Mouse (Mus musculus) left cerebral cortex, postnatal 10 days (tissue): ENCODE measurements around the gene Usp30. TPM values are rescaled to one million over a fixed set of nuclear protein-coding genes. Genes with fewer than 3 reads are reported as not detected.

Experiments
- DNase-seq, 2 experiments: peaks; one replicate each; pipeline ENCODE4 v3.0.0; 2021 to 2022; ENCODE audit warnings: low spot score in 2 of 2, mixed read lengths in 1 of 2; ENCODE audit errors: extremely low spot score in 1 of 2
- intact Hi-C: fragments of 180-260 bp; cut with DNase I; formaldehyde crosslinking; loops from one replicate; pipeline ENCODE4 v1.15.1; 2025
- total RNA-seq, 2 experiments: library from RNA; stranded (reverse); gene quantifications; 2 replicates each; pipeline ENCODE4 v1.2.3; 2021

Usp30 gene
- total RNA-seq, 2 experiments from 2014 or later, result 30.9 to 31.5 TPM

DNA sequence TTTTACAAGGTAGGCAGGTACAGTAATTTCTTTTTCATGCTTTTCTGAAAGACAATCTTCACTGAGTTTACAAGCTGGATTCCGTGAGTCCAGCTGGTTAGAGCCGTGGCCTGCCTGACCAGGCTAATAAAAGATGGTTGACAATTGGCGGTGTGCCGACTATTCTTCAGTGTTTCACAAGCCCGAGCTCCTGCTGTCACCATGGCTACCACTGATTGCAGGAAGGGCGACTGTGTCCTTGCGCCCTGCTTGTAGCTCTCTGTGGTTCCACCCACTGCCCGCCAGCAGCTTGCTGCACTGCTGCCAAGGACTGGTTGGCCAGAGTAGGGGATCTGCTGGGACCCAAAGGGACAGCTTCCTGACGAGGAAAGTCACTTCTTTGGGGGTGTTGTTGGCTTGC is 73.9 kb downstream of the Usp30 start:
- DNase-seq, result peak; percentile 89 to 94
- intact Hi-C loops, result no loop called here

- intact Hi-C loops, result no loop called here
- peak in 1 of 2 experiments; percentile 40 for DNase-seq
Measured at GRCm38 (mm10) chr5:114146028-114146888, 81.0 kb downstream of the Usp30 start, which contains the start of gene Acacb. Gene Acacb, plus strand, starts transcription at chr5:114146535.

DNA sequence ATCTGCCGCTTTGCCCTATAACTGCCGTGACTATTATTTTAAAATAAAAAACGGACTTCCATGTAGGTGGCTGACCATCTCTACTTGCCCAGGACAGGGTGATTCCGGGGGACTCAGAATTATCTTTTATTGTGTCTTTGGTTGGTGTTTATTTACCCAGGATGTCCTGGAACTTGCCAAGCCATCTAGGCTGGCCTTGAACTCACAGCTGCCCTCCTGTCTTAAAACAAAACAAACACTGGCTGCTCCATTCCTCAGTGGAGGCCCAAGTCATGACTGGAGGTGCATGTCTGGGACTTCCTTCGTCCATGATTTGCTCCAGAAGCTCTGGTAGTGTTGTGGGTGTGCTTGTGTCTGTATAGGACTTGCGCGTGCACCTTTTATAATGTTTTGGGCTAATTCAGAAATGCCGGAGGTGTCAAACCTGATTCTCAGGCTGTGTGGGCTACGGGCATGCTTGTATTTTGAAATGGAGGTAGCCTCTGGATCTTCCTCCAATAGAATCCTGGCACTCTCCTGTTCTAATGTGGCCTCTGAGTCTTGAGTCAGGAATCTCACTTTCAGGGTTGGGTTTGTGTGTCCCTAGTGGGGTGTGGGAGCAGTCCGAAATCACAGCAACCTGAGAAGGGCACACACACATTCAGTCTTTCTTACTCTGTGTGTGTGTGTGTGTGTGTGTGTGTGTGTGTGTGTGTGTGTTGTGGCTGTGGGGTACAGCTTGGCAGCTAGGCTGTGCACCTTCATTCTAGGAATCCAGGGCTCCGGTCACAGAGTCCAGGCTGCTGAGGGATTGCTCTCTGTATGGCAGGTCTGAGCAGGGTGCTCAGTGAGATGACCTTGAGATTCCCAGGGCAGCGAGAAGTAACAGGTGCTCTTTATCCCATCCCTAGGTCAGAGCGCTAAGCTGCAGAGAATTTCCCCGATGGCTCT is 82.0 kb downstream of the Usp30 start:
- no peak for DNase-seq
- intact Hi-C loops, result no loop called here

DNA sequence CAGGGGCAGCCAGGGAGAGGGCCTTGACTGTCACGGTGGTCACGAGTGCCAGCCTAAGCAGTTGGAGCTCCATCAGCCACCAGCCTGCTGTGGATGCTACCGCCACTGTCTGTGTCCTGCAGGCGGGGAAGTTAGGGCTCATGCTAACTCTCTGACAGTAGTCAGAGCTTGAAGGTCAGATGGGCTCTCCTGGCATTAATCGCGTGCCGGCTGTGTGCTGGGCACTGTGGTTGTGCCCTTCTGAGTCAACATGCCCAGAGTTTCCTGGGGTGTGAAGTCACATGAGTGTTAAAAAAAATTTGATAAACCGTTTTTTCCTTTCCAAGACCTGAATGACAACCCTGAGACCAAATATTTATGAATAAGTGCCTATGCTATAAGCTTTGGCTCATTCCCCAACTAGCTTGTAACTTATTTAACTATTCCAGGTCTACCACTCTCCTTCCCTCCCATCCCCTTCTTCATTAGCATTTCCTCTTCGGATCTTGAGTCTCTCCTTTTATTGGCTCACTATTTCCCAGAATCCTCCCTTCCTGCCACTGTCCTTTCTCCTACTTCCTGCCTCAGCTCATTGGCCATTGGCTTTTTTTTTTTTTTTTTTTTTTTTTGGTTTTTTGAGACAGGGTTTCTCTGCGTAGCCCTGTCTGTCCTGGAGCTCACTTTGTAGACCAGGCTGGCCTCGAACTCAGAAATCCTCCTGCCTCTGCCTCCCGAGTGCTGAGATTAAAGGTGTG is 87.3 kb downstream of the Usp30 start:
- no peak for DNase-seq
- intact Hi-C loops, result no loop called here

- DNase-seq, result no peak
- intact Hi-C loops, result no loop called here
Measured at GRCm38 (mm10) chr5:114153490-114153889, 88.2 kb downstream of the Usp30 start.

DNA sequence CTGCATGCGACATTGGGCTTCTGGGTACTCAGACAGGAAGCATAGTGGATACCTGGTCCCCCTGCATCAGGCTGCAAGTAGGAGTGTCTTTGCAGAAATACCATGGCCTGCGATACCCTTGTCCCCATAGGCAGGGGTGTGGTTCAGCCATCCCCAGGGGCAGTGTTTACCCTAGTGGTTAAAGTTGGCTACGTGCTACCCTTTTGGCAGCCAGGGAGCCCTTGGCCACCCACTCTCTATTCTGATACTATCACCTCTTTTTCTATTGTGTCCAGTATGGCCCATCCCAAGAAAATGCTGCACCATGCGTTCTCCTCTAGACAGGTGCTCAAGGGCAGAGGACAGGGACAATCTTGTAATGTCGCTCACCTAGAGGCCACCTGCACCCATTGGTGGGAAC is 89.5 kb downstream of the Usp30 start:
- DNase-seq, result no peak
- intact Hi-C loops, result no loop called here

DNA sequence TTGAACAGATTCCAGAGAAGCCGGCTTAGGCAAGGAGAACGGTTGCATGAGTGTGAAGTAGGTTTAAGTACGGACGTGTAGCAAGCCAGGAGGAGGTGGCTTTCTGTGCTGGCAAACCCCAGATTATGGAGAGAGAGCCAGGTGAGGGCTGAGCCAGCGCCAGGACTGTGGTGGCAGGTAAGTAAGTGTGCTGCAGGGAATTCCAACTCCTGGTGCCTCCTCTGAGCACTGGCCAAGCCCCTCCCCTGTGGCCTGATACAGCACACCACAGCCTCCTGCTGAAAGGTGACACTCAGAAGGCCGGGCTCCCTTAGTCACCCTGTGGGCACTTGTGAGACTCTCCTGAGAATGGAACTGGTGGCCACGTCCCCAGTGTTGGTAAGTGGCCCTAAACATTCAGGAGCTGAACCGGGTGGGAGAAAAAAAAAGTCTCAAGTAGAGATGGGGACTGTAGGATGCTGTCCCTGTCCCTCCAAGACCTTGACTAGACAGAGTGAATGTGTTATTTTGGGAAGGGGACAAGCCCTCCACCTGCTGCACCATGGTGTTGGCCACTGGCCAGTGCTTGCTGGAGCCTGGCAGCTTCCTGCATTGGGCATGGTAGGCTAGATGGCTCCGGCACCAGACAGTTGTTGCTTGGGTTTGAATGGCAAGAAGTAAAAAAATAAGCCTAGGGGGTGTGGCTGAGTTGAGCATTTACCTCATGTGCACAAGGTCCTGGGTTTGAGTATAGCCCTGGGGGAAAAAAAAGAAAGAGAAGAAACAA is 90.1 kb downstream of the Usp30 start:
- no peak for DNase-seq
- intact Hi-C loops, result no loop called here

DNA sequence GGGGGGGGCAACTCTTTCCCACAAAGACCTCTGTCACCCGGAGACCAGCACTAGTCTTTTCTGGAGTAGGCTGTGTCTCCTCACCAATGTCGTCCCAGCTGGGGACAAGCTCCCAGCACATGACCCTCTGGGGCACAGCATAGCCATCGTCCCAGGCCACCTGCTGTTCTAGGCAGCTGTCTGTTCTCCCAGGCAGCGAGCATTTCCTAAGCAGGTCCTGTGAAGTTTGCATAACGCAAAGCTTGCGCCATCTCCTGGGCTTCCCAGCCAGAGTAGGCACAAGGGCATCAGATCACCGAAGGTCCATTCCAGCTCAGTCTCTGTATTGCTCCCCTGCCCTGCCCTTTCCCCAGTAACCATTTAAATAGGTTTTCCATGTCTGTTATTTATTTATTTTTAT is 92.0 kb downstream of the Usp30 start:
- intact Hi-C loops, result no loop called here
- DNase-seq, result no peak

- intact Hi-C loops, result loop anchor here (10.0 kb wide), 1 partner anchor 143 kb away; no protein-coding TSS in a partner anchor
- no peak for DNase-seq
Measured at GRCm38 (mm10) chr5:114161424-114161823, 96.2 kb downstream of the Usp30 start.

DNA sequence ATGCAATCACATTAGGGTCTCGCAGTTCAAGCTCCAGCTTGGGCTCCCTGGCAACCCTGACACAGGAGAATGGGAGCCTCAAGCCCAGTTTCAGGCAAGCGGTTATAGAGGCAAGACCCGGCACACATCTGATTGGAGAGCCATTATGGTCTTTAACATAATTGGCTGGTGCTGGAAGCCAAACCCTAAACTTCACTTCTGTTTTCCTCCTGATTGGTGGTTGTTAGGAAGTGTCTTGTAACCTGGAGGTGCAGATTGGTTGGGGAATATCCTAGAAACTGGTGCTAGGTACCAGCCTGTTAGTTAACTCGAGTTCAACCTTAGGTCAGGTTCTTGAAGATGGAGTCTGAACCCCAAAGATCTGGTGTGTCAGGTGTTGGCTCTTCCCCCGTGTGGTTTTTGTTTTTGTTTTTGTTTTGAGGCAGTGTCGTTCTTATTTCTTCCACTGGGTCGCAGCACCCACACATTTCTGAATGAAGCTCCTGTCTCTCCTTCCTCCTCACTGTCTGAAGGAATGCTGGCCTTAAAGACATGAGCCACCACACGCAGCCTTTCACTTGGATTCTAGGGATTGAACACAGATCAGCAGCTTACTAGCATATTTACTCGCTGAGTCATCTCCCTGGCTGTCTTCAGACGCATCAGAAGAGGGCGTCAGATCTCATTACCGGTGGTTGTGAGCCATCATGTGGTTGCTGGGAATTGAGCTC is 97.0 kb downstream of the Usp30 start:
- DNase-seq, result no peak
- intact Hi-C loops, result loop anchor here (10.0 kb wide), 1 partner anchor 143 kb away; no protein-coding TSS in a partner anchor

- intact Hi-C loops, result loop anchor here (10.0 kb wide), 1 partner anchor 142 kb away; no protein-coding TSS in a partner anchor
- DNase-seq, result peak in 1 of 2 experiments; percentile 27
Measured at GRCm38 (mm10) chr5:114163117-114163696, 97.9 kb downstream of the Usp30 start.

GRCm38 (mm10) chr5:114170345-114170744 is 105.1 kb downstream of the Usp30 start:
- intact Hi-C loops, result no loop called here
- no peak for DNase-seq

DNA sequence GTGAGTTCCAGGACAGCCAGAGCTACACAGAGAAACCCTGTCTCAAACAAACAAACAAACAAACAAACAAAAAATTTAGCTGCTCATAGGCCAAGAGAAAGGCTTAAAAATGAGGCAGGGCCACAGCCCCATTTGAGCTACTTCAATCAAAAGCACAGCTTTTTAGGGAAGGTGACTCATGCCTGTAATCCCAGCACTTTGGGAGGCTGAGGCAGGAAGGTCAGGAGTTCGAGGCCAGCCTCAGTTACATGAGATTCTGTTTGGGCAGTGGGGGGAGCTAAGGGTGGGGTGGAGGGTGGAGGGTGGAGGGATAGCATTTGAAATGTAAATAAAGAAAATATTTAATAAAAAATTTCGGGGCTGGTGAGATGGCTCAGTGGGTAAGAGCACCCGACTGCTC is 107.7 kb downstream of the Usp30 start:
- intact Hi-C loops, result no loop called here
- DNase-seq, result no peak

DNA sequence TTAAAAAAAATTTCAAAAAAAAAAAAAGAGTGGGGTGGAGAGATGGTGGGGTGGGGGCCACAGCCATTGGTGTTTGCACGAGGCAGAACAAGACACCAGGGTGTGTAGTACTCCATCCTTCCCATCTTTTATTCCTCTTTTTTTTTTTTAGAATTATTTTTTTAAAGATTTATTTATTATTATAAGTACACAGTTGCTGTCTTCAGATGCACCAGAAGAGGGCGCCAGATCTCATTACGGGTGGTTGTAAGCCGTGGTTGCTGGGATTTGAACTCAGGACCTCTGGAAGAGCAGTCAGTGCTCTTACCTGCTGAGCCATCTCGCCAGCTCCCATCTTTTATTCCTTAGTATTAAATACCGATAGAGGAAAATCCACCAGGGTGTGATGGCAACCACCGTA is 108.2 kb downstream of the Usp30 start:
- DNase-seq, result no peak
- intact Hi-C loops, result no loop called here

GRCm38 (mm10) chr5:114173877-114174581 is 108.8 kb downstream of the Usp30 start:
- intact Hi-C loops, result no loop called here
- no peak for DNase-seq
